Mouse (Mus musculus) hindbrain, embryonic 11.5 days (tissue): ENCODE measurements at regions not wholly inside any gene's neighbourhood (a gene's known extent, or its start where the extent isn't known, plus 50 kb on each side); places are given as distances from the start of the nearest gene placed in this dataset.

Source experiments
- ATAC-seq: fragments of 200-750 bp; cut with Nextera tagmentation; 2 replicates; pipeline ENCODE4 v1.8.0; 2017; ENCODE audit warnings: mild to moderate bottlenecking, moderate TSS enrichment, moderate library complexity; ENCODE audit not compliant: low FRiP score
- DNase-seq: peaks from one replicate; pipeline ENCODE4 v3.0.0-alpha.2; 2015; ENCODE audit warnings: low spot score
- H3K27ac ChIP-seq: fragments of 300-500 bp; sonication (generic); 2 replicates; pipeline ENCODE4 v1.5.1; 2014; ENCODE audit warnings: mild to moderate bottlenecking, low read depth, low read length
- H3K27me3 ChIP-seq: fragments of 300-500 bp; sonication (generic); 2 replicates; pipeline ENCODE4 v1.6.1; 2014; ENCODE audit warnings: mild to moderate bottlenecking, low read length, moderate library complexity, mixed read lengths; ENCODE audit not compliant: control insufficient read depth, insufficient read depth
- H3K36me3 ChIP-seq: fragments of 300-500 bp; sonication (generic); 2 replicates; pipeline ENCODE4 v1.6.1; 2014; ENCODE audit warnings: mild to moderate bottlenecking, low read length, moderate library complexity, mixed read lengths; ENCODE audit not compliant: control insufficient read depth, insufficient read depth
- H3K4me1 ChIP-seq: fragments of 300-500 bp; sonication (generic); replicated peaks from 2 replicates; pipeline ENCODE4 v1.6.1; 2014; ENCODE audit warnings: low read length, mixed read lengths; ENCODE audit not compliant: control insufficient read depth, insufficient read depth
- H3K4me2 ChIP-seq: fragments of 300-500 bp; sonication (generic); replicated peaks from 2 replicates; pipeline ENCODE4 v1.6.1; 2014; ENCODE audit warnings: mild to moderate bottlenecking, low read depth, low read length
- H3K4me3 ChIP-seq: fragments of 300-500 bp; sonication (generic); 2 replicates; pipeline ENCODE4 v1.5.1; 2014; ENCODE audit warnings: low read depth, low read length
- H3K9ac ChIP-seq: fragments of 300-500 bp; sonication (generic); 2 replicates; pipeline ENCODE4 v1.6.1; 2014; ENCODE audit warnings: low read depth, low read length
- H3K9me3 ChIP-seq: fragments of 300-500 bp; sonication (generic); 2 replicates; pipeline ENCODE4 v1.6.1; 2016; ENCODE audit warnings: low read length; ENCODE audit not compliant: control insufficient read depth
- whole genome bisulfite sequencing: fragments of 180-500 bp; shearing (Covaris S2); extraction: QIAGEN DNeasy Blood & Tissue Kit; methylation state at CpG from one replicate; pipeline ENCODE4 v1.1.7; 2014; 5-methylcytosine and 5-hydroxymethylcytosine counted together

DNA sequence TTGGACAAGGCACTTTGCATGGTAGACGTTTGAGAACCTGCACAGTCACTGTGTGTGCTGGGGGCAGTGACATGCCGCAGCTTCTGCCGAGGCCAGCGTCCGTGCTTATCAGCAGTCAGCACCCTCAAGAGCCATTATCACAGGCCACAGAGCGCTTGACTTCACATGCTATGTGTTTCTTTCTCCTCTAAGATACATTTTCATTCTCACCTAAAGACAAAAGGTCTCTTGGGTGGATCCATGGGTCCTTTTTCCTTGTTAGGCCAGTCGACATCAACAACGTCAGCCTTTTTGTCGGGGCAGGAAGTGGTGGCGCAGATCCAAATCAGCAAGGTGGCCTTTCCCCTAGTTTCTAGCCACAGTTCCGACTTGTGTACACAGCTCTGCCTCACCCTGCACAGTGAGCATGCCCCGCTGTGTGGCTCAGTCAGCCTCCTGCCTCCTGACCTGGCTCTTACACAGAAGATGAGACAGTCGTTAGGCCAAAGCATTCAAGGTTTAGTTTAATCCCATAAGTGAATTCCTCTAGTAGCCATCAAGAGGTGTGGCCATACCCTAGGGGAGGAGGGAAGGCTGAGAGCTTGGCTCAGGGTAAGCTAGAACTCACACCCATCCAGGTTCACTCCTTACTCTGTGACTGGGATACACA lies 134.1 kb upstream of the Teddm2 start:
- no peak overlapping the region for H3K4me3 ChIP-seq
- no peak overlapping the region for H3K27ac ChIP-seq
- WGBS, result 78% methylated on average over 13 of the region's 13 CpGs
- no peak overlapping the region for H3K9ac ChIP-seq
- H3K36me3 ChIP-seq, result no peaks in the 10 kb centered on the region
- ATAC-seq (0 out of 2 replicates have a peak, but pooled peaks have one; percentile 40), DNase-seq (no peak)
- no peaks in the 10 kb centered on the region for H3K9me3 ChIP-seq
- no peak overlapping the region for H3K4me2 ChIP-seq
- no peaks in the 10 kb centered on the region for H3K4me1 ChIP-seq
- H3K27me3 ChIP-seq, result no peaks in the 10 kb centered on the region

DNA sequence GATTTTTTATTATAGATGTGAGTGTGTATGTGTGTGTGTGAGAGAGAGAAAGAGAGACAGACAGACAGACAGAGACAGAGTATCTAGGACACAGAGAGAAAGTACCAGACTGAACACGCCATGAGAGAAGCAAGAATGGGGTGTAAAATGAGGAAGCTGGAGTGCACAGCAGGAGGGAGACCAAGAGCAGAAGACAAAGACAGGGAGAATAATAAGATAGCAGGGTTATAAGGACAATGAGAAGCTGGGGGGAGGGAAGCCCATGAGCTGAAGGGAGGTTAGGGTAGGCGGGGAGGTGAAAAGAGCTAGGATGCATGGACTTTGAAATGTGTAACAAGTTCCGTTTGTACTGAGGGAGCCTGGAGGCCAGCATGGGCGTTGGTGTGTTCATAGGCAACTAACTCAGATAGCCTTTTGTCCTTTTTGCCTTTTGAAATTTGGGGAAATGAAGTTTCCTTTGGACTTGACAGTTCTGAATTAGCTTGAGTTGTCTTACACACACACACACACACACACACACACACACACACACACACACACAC lies 136.8 kb upstream of the Teddm2 start:
- DNase-seq, result no peak
- no peak overlapping the region for H3K4me2 ChIP-seq
- 33% methylated on average over 4 of the region's 4 CpGs for WGBS
- H3K27ac ChIP-seq, result no peak overlapping the region
- no peaks in the 10 kb centered on the region for H3K4me1 ChIP-seq
- H3K9ac ChIP-seq, result no peak overlapping the region
- H3K27me3 ChIP-seq, result no peaks in the 10 kb centered on the region
- no peak for ATAC-seq
- no peaks in the 10 kb centered on the region for H3K9me3 ChIP-seq
- no peaks in the 10 kb centered on the region for H3K36me3 ChIP-seq
- H3K4me3 ChIP-seq, result no peak overlapping the region

DNA sequence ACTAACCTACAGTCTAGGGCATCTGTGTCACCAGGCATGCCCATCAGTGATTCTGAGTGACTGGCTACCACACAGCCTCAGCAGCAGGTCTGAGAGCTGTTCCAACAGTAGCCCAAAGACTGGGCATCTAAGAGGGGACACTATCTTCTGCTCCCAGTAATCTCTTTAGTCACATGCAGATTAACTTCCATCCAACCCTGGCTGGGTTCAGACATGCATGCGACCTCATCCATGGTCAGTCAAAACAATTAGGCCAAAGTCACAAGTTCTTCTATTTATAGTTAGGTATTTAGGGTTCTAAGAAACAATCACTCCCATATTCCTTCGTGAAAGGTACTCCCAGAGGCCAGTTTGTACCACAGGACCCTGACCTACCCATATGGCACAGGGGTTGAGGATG lies 138.2 kb upstream of the Teddm2 start:
- Histone ChIP-seq H3K4me1 (no peaks in the 10 kb centered on the region), H3K4me2 (no peak overlapping the region), H3K36me3 (no peaks in the 10 kb centered on the region), H3K4me3 (no peak overlapping the region), H3K27me3 (no peaks in the 10 kb centered on the region), H3K27ac (no peak overlapping the region), H3K9me3 (no peaks in the 10 kb centered on the region), H3K9ac (no peak overlapping the region)
- 77% methylated on average over 2 of the region's 2 CpGs for WGBS
- no peak for ATAC-seq
- no peak for DNase-seq

DNA sequence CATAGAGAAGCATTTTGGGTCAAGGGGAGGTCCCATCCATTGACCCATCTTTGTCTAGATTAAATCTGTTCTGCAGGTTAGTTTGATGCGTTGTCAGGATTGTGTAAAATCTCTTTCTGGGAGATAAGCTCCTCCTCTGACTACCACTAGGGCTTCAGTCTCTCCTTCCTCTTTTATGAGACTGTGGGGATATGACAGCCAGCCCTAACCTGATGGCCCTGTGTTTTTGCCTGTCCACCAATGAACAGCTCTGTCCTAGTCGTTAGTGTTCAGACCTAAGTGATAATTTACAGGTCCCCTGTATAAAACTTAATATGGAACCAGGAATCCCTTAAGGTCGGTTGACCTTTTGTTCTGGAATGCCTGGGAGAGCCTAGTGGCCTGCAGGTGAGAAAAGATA lies 140.9 kb upstream of the Teddm2 start:
- WGBS, result 82% methylated on average over 3 of the region's 3 CpGs
- Histone ChIP-seq H3K4me1 (no peaks in the 10 kb centered on the region), H3K36me3 (no peaks in the 10 kb centered on the region), H3K4me3 (no peak overlapping the region), H3K9me3 (no peaks in the 10 kb centered on the region), H3K27me3 (no peaks in the 10 kb centered on the region), H3K27ac (no peak overlapping the region), H3K4me2 (no peak overlapping the region), H3K9ac (no peak overlapping the region)
- ATAC-seq (no peak), DNase-seq (no peak)

DNA sequence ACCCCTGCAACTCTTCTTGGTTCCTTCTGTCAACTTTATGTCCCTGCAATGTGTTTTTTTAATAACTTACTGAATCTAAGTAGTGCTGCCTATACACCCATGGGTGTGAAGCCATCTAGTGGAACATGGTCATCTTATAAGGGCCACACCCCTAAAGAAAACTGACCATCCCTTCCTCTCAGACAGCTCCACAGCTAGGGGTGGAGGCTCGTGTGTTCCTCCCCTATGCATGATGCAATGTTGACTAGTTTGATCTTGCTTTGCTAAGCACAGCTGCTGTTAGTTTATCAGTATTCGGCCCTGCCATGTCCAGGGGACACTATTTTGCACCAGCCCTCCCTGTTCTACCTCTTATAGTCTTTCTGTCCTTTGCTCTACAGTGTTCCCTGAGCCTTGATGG lies 142.9 kb upstream of the Teddm2 start:
- ATAC-seq (no peak), DNase-seq (no peak)
- Histone ChIP-seq H3K36me3 (no peaks in the 10 kb centered on the region), H3K4me3 (no peak overlapping the region), H3K9ac (no peak overlapping the region), H3K9me3 (no peaks in the 10 kb centered on the region), H3K4me1 (no peaks in the 10 kb centered on the region), H3K4me2 (no peak overlapping the region), H3K27ac (no peak overlapping the region), H3K27me3 (no peaks in the 10 kb centered on the region)
- WGBS, result 77% methylated on average over 2 of the region's 2 CpGs

DNA sequence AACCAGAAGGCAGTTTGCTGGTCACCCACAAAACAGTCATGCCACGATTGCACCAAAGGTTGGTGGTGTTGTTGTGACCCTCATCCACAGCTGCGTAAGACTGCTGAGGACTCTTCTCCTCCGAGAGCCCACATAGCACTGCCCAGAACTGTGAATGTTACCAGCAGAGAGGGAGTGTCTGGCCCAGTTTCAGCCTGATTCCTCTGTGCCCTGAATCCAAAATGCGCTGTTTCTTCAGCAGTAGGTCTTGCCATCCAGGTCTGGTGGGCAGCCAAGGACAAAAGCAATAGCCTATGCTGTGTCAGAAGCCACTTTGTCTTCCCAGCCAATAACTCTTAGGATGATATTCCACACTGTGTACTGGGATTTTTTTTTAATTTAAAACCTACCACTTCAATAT lies 144.7 kb upstream of the Teddm2 start:
- Histone ChIP-seq H3K4me1 (no peaks in the 10 kb centered on the region), H3K9me3 (no peaks in the 10 kb centered on the region), H3K4me3 (no peak overlapping the region), H3K4me2 (no peak overlapping the region), H3K27ac (no peak overlapping the region), H3K9ac (no peak overlapping the region), H3K36me3 (no peaks in the 10 kb centered on the region), H3K27me3 (no peaks in the 10 kb centered on the region)
- ATAC-seq (no peak), DNase-seq (no peak)
- 88% methylated on average over 4 of the region's 4 CpGs for WGBS

DNA sequence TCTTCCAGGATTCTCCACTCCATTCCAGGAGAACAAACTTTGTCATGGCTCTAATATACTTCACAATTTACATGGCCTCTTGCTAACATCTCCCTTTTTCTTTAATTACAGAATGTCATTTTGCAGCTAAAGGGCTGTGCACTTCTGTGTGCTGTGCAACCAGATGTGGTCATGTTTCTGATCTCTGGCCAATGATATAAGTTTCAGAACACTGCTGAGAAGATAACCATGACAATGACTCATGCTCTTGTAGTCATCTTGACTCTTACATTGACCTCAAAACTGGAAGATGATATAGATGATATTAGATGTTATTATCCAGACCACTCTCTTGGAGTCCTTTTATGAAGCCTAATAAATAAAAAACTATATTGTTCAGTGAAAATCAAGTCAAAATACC lies 145.9 kb upstream of the Teddm2 start:
- DNase-seq (no peak), ATAC-seq (no peak)
- no peak overlapping the region for H3K4me3 ChIP-seq
- no peaks in the 10 kb centered on the region for H3K36me3 ChIP-seq
- H3K9me3 ChIP-seq, result no peaks in the 10 kb centered on the region
- no peaks in the 10 kb centered on the region for H3K4me1 ChIP-seq
- no peak overlapping the region for H3K9ac ChIP-seq
- no peaks in the 10 kb centered on the region for H3K27me3 ChIP-seq
- no peak overlapping the region for H3K27ac ChIP-seq
- no peak overlapping the region for H3K4me2 ChIP-seq

DNA sequence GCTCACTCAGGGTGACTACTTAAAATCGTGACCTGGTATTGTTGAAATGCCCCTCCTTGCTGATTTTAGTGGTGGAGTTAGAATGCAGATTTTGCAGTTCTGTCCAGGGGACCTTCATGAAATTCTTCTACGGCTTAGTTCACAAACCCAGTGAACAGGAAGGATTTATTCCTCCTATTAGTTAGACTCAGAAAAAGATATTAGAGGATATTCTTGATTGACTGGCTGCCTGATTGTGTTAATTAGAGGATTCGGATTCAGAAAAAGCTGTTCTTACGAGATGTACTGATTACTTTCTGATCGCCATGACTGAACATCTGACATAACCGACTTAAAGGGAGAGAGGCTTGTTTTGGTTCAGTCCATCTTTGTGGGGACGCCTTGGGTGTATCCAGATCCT lies 147.3 kb upstream of the Zfp648 start:
- ATAC-seq (no peak), DNase-seq (no peak)
- Histone ChIP-seq H3K27ac (no peak overlapping the region), H3K9me3 (no peaks in the 10 kb centered on the region), H3K27me3 (no peaks in the 10 kb centered on the region), H3K4me2 (no peak overlapping the region), H3K4me1 (no peaks in the 10 kb centered on the region), H3K9ac (no peak overlapping the region), H3K36me3 (no peaks in the 10 kb centered on the region), H3K4me3 (no peak overlapping the region)
- 90% methylated on average over 7 of the region's 7 CpGs for WGBS

DNA sequence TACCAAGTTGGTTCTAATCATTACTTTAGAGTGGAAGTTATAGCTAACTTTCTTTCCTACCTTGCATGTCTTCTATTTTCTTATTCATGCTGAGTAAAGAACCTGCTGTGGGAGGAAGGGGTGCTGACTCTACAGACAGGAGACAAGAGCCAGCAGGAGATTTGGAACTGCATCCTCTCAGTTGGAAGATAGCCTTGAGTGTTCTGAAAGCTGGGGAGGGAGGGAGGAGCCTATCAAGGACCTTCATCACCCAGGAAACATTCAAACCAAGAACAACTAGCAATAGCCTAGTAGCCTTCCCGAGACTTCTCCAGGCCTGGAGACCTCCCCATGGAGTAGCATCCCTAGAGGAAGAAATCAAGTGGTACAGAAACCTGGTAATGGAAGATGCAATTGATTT lies 146.1 kb upstream of the Zfp648 start:
- no peaks in the 10 kb centered on the region for H3K36me3 ChIP-seq
- H3K27me3 ChIP-seq, result no peaks in the 10 kb centered on the region
- ATAC-seq (no peak), DNase-seq (no peak)
- H3K9me3 ChIP-seq, result no peaks in the 10 kb centered on the region
- no peak overlapping the region for H3K4me2 ChIP-seq
- H3K4me1 ChIP-seq, result no peaks in the 10 kb centered on the region
- no peak overlapping the region for H3K4me3 ChIP-seq
- no peak overlapping the region for H3K9ac ChIP-seq
- no peak overlapping the region for H3K27ac ChIP-seq
- 86% methylated on average over 1 of the region's 1 CpGs for WGBS
